Mouse (Mus musculus) liver, embryonic 16.5 days (tissue): ENCODE results near the gene Il21r. TPM values are rescaled to one million over a fixed set of nuclear protein-coding genes. Genes with fewer than 3 reads are reported as not detected.
A peak's percentile ranks its signal among the peaks of the same experiment; 100 is the strongest.

ENCODE experiments used
- ATAC-seq: fragments of 200-750 bp; cut with Nextera tagmentation; 2 replicates; pipeline ENCODE4 v1.8.0; 2017; ENCODE audit warnings: low read depth, mild to moderate bottlenecking, moderate number of reproducible peaks, moderate library complexity
- H3K27ac ChIP-seq: fragments of 300-500 bp; sonication (generic); 2 replicates; pipeline ENCODE4 v1.5.1; 2014; ENCODE audit warnings: mild to moderate bottlenecking, low read length
- H3K27me3 ChIP-seq: fragments of 300-500 bp; sonication (generic); 2 replicates; pipeline ENCODE4 v1.6.1; 2014; ENCODE audit warnings: low read depth, low read length, mixed read lengths; ENCODE audit not compliant: control insufficient read depth, insufficient read depth
- H3K36me3 ChIP-seq: fragments of 300-500 bp; sonication (generic); 2 replicates; pipeline ENCODE4 v1.6.1; 2014; ENCODE audit warnings: mild to moderate bottlenecking; ENCODE audit not compliant: control insufficient read depth, insufficient read depth
- H3K4me1 ChIP-seq: fragments of 300-500 bp; sonication (generic); 2 replicates; pipeline ENCODE4 v1.6.1; 2014; ENCODE audit warnings: low read depth, low read length, mixed read lengths; ENCODE audit not compliant: control insufficient read depth
- H3K4me2 ChIP-seq: fragments of 300-500 bp; sonication (generic); 2 replicates; pipeline ENCODE4 v1.6.1; 2014; ENCODE audit warnings: low read depth, low read length, mixed read lengths
- H3K4me3 ChIP-seq: fragments of 300-500 bp; sonication (generic); 2 replicates; pipeline ENCODE4 v1.5.1; 2014; ENCODE audit warnings: low read depth, mild to moderate bottlenecking, low read length
- H3K9ac ChIP-seq: fragments of 300-500 bp; sonication (generic); 2 replicates; pipeline ENCODE4 v1.6.1; 2014; ENCODE audit warnings: low read depth, low read length
- H3K9me3 ChIP-seq: fragments of 300-500 bp; sonication (generic); replicated peaks from 2 replicates; pipeline ENCODE4 v1.6.1; 2016; ENCODE audit warnings: low read length; ENCODE audit not compliant: control insufficient read depth
- WGBS: fragments of 180-500 bp; shearing (Covaris S2); extraction: QIAGEN DNeasy Blood & Tissue Kit; methylation state at CpG from one replicate; pipeline ENCODE4 v1.1.7; 2014; ENCODE audit not compliant: insufficient replicate concordance; 5-methylcytosine and 5-hydroxymethylcytosine counted together
- polyA plus RNA-seq: library from polyadenylated mRNA; unstranded; fragments of >200 nt; fragmentation: Nextera tagmentation; extraction: Ambion mirVana; gene quantifications from 2 replicates; pipeline ENCODE4 v1.2.1, GENCODE M21; 2015

The Il21r gene
- polyA plus RNA-seq, 1 experiment from 2014 or later: 1.0 TPM

- Histone ChIP-seq H3K9ac (no peak overlapping the region), H3K4me2 (peak overlapping the region; percentile 19; the same call in 1 of the 2 replicates), H3K4me1 (peaks cover 15% of the 10 kb centered on the region), H3K27me3 (no peaks in the 10 kb centered on the region), H3K27ac (no peak overlapping the region), H3K4me3 (no peak overlapping the region), H3K9me3 (no peaks in the 10 kb centered on the region), H3K36me3 (peaks cover 66% of the 10 kb centered on the region)
- peak; percentile 57 for ATAC-seq
- WGBS: 44% methylated on average over 8 of the region's 8 CpGs
Observed at GRCm38 (mm10) chr7:125671396-125671795, 68.2 kb downstream of the Il21r start.

GRCm38 (mm10) chr7:125674916-125675315 is 71.7 kb downstream of the Il21r start:
- Histone ChIP-seq H3K9me3 (no peaks in the 10 kb centered on the region), H3K4me3 (no peak overlapping the region), H3K9ac (no peak overlapping the region), H3K27me3 (no peaks in the 10 kb centered on the region), H3K4me2 (no peak overlapping the region), H3K36me3 (peaks cover 66% of the 10 kb centered on the region), H3K27ac (no peak overlapping the region), H3K4me1 (peaks cover 15% of the 10 kb centered on the region)
- WGBS: 50% methylated on average over 2 of the region's 2 CpGs
- no peak for ATAC-seq

- H3K4me2 ChIP-seq: no peak overlapping the region
- no peak overlapping the region for H3K4me3 ChIP-seq
- no peak overlapping the region for H3K27ac ChIP-seq
- H3K9ac ChIP-seq: no peak overlapping the region
- WGBS: 85% methylated on average over 8 of the region's 8 CpGs
- H3K27me3 ChIP-seq: no peaks in the 10 kb centered on the region
- no peaks in the 10 kb centered on the region for H3K9me3 ChIP-seq
- no peaks in the 10 kb centered on the region for H3K4me1 ChIP-seq
- peaks cover 49% of the 10 kb centered on the region for H3K36me3 ChIP-seq
- no peak for ATAC-seq
Observed at GRCm38 (mm10) chr7:125678756-125679155, 75.5 kb downstream of the Il21r start.

- H3K4me1 ChIP-seq: no peaks in the 10 kb centered on the region
- H3K27ac ChIP-seq: no peak overlapping the region
- H3K9ac ChIP-seq: no peak overlapping the region
- WGBS: 69% methylated on average over 9 of the region's 9 CpGs
- no peak overlapping the region for H3K4me3 ChIP-seq
- ATAC-seq: no peak
- no peak overlapping the region for H3K4me2 ChIP-seq
- H3K36me3 ChIP-seq: peaks cover 39% of the 10 kb centered on the region
- no peaks in the 10 kb centered on the region for H3K27me3 ChIP-seq
- H3K9me3 ChIP-seq: no peaks in the 10 kb centered on the region
Observed at GRCm38 (mm10) chr7:125679936-125680335, 76.7 kb downstream of the Il21r start.

Other genes with a start within 250 kb of the Il21r start
- 5.6 and 5.8 TPM in 2 replicates for gene Kdm8, start 158.8 kb upstream of the Il21r start, polyA plus RNA-seq
- gene Nsmce1, start 111.8 kb upstream of the Il21r start, polyA plus RNA-seq: 64.6 and 70.3 TPM in 2 replicates
- 6.2 and 6.9 TPM in 2 replicates for gene Il4ra, start 51.3 kb upstream of the Il21r start, polyA plus RNA-seq
- gene Gtf3c1, start 104.4 kb downstream of the Il21r start, polyA plus RNA-seq: 7.1 and 7.3 TPM in 2 replicates
- 2.0 and 2.3 TPM in 2 replicates for gene D430042O09Rik, start 104.5 kb downstream of the Il21r start, polyA plus RNA-seq